ENCODE assay signal across 9 mouse cellular contexts in the genomic region with DNA sequence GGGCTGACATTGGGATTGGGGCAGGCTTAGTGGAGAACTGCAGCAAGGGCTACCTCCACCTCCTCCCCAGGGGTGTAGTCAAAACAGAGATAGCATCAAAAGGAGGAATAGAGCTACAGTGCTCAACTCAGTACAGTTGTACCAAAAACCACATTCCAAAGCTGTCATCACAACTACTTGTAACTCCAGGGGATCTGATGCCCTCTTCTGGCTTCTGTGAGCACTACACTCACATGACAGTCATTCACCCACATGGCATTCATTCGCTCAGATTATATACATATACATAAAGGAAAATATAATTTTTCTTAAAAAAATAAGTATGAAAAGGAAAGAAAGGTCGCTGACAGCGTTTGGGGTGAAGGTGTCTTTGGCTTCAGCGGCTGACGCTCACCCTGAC. TPM values are rescaled to one million over a fixed set of nuclear protein-coding genes. Genes with fewer than 3 reads are reported as not detected.
DNase-seq lines count a peak whose midpoint lies in the region; ATAC-seq lines count a peak whose summit lies in the region.
"Had no signal": no experiment of that assay in that cellular context is flagged by ENCODE, and none has a peak within 500 bp of the region (broad histone marks: within the 10 kb centered on the region; RNA-seq: fewer than 3 reads in every experiment).

No protein-coding gene starts in this region.

- DNase-seq in cerebellum, adult 11 months, result peak; percentile 36
- peak; percentile 47 for DNase-seq in right cerebral cortex, postnatal 14 days
- DNase-seq in right cerebral cortex, adult 18-20 months, result no peak
- peak; percentile 9 for DNase-seq in embryo, embryonic 9.5 days (ENCODE audit: extremely low spot score)
- DNase-seq in mesoderm, embryonic 11.5 days (ENCODE audit: low read depth, low spot score), result peak; percentile 30

- no peak overlapping the region for H3K4me3 ChIP-seq in hindbrain, embryonic 16.5 days (ENCODE audit: low read length)

- H3K4me1 ChIP-seq in hindbrain, embryonic 16.5 days (ENCODE audit: control insufficient read depth, insufficient read depth, low read depth, low read length), result peaks cover 29% of the 10 kb centered on the region

- ATAC-seq in cerebellum, adult (ENCODE audit: insufficient number of reproducible peaks, low FRiP score, low TSS enrichment), result no peak
- no peak for ATAC-seq in hindbrain, embryonic 16.5 days
- ATAC-seq in megakaryocyte, adult 5-6 weeks (ENCODE audit: poor library complexity, severe bottlenecking), result no peak

- 59% methylated on average over 5 of the region's 5 CpGs for WGBS in hindbrain, embryonic 16.5 days

- no peak overlapping the region for H3K9ac ChIP-seq in hindbrain, embryonic 16.5 days (ENCODE audit: low read depth, low read length)

- no peaks in the 10 kb centered on the region for H3K27me3 ChIP-seq in hindbrain, embryonic 16.5 days (replicated peaks; ENCODE audit: control insufficient read depth, insufficient read depth, low read length)

- peak overlapping the region; percentile 80 for H3K27ac ChIP-seq in hindbrain, embryonic 16.5 days (ENCODE audit: low read depth, low read length)

- peak overlapping the region; percentile 35 for H3K4me2 ChIP-seq in hindbrain, embryonic 16.5 days (ENCODE audit: low read length)

- no peaks in the 10 kb centered on the region for H3K9me3 ChIP-seq in hindbrain, embryonic 16.5 days (ENCODE audit: control insufficient read depth, low read length)

- H3K36me3 ChIP-seq in hindbrain, embryonic 16.5 days (ENCODE audit: control insufficient read depth, insufficient read depth, low read length), result no peaks in the 10 kb centered on the region

RNA-seq across cellular contexts. Expression of a gene that starts 32.1 kb away (rescaled TPM):
- polyA plus RNA-seq in hindbrain, embryonic 16.5 days (2015; fragmentation: Nextera tagmentation; extraction: Ambion mirVana), result 28.2 and 30.3 TPM in 2 replicates
- not detected in 2 replicates for total RNA-seq in megakaryocyte, adult 5-6 weeks (2015)
- total RNA-seq in megakaryocyte, adult 5-6 weeks (2017), result not detected in 2 replicates
- total RNA-seq: hematopoietic stem cell, adult 5-6 weeks had no signal

RNA-seq across cellular contexts. Expression of a gene that starts 37.7 kb away (rescaled TPM):
- polyA plus RNA-seq in hindbrain, embryonic 16.5 days (2015; fragmentation: Nextera tagmentation; extraction: Ambion mirVana), result 0.63 and 0.89 TPM in 2 replicates
- not detected in 2 replicates for total RNA-seq in megakaryocyte, adult 5-6 weeks (2015)
- not detected in 2 replicates for total RNA-seq in megakaryocyte, adult 5-6 weeks (2017)

RNA-seq across cellular contexts. Expression of a gene that starts 38.1 kb away (rescaled TPM):
- polyA plus RNA-seq in hindbrain, embryonic 16.5 days (2015; fragmentation: Nextera tagmentation; extraction: Ambion mirVana), result 22.2 and 27.3 TPM in 2 replicates
- 8.0 and 8.6 TPM in 2 replicates for total RNA-seq in megakaryocyte, adult 5-6 weeks (2015)
- total RNA-seq in megakaryocyte, adult 5-6 weeks (2017), result 7.2 and 7.6 TPM in 2 replicates

RNA-seq across cellular contexts. Expression of a gene that starts 45.0 kb away (rescaled TPM):
- polyA plus RNA-seq in hindbrain, embryonic 16.5 days (2015; fragmentation: Nextera tagmentation; extraction: Ambion mirVana), result 18.8 and 20.0 TPM in 2 replicates
- total RNA-seq in megakaryocyte, adult 5-6 weeks (2015), result 0.07 TPM in 1 of 2 replicates, not detected in the other
- total RNA-seq in megakaryocyte, adult 5-6 weeks (2017), result not detected in 2 replicates
